Mouse (Mus musculus) Muller cell, postnatal 12 days (primary cell): Measurements from ENCODE around the gene Erc1.
"Not testable (repeated sequence)": the region's sequence is repeated elsewhere in the genome, so short reads cannot be mapped to it uniquely, and the experiment has no call there.

Experiments used
- DNase-seq: peaks from one replicate; pipeline ENCODE4 v3.0.0-alpha.2; 2015; ENCODE audit errors: inconsistent ontology term

Gene Erc1

DNA sequence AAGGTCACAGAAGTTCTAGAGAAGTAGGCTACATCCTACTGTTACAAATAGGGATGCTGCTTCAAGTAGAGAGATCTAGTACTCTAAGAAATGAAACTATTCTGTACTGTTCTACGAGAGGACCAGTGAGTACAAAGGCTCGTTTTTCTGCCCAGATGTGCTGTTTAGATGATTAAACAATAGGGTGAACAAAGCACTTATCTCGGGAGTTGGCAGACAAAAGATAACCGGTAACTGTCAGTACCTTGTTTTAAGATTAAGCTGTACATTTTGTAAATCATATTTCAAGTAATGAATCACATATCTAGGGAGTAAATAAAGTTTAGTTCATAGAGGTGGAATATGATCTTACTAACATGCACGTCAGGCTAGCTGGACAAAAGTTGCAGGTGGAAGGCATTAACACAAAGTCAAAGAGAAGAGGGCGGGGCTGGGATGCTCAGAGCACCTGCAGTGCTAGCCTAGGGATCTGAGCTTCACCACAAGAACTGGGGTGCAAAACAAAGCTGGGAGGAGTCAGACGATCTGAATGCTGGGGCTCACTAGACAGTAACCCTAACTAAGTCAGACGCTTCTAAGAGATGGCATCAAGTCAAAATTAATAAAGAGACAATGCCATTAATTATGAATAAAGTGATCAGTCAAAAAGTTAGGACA, 136.2 kb downstream of the Erc1 start:
- DNase-seq, result no peak

DNA sequence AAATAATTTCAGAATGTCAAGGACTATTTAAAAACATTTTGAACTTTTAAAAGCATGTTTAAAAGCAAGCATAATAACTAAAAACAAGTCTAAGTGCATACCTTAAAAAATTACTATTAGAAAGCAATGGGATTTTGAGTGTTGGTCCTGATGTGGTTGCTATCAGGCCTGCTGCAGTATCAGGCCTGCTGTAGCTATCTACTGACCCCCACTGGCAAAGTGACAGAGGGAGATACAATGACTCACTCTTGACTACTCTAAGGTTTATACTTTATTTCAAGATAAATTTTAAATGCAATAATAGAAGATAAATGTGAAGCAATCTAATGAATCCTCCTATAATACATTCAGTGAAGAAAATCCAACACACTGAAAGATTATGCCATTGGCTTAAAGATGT, 138.4 kb downstream of the Erc1 start:
- no peak for DNase-seq

DNA sequence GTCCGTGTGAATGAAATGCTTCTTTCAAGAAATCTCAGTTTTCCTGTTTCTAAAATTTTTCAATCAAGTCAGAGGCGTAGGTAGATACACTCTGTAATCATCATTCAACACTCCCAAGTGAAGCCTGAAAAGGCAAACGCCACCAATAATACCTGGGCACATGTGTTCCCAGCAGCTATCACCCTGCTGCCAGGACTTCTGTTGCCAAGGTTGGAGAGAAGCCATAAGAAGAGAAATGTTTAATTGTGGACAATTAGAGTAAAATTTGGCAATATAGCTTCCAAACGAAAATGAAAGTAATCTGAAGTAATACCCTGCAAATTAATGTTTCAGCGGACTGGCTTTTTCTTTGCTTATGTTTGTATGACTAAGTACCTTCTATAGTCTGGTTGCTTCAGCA, 140.1 kb downstream of the Erc1 start:
- no peak for DNase-seq

DNA sequence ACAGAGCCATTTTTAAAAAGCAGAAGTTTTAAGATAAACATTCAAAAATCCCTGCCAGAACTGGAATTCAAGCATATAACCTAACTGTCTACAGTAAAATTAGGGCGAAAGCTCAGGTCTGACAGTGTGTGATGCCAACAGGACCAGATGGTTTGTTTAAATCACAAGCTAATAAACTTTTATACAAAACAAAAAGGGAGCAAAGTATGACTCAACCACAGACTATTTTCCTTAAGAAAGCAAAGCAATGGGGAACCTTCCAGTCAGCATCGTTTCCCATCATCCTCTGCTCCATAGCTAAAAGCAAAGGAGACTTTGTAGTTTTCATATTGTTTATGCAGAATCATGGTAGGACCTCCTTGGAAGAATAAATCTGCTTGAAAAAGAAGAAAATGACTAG, 143.1 kb downstream of the Erc1 start:
- peak; percentile 62 for DNase-seq

DNA sequence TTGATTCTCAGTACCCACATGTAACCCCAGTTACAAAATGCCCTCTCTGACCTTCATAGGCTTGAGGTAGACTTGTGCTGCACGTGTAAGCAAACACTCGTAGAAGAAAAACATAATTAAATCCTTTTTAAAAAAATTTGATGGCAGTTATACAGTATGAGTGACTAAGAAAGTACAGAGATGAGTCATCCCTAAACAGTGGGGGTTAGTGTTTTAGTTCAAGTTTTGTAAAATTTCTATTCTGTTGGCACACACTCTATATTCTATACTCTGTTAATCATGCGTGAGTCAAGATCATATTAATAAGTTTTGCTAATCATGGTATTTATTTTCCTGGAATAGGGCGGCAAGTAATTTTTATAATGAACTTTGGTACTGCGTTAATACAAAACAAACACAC, 155.2 kb downstream of the Erc1 start:
- peak; percentile 58 for DNase-seq

DNA sequence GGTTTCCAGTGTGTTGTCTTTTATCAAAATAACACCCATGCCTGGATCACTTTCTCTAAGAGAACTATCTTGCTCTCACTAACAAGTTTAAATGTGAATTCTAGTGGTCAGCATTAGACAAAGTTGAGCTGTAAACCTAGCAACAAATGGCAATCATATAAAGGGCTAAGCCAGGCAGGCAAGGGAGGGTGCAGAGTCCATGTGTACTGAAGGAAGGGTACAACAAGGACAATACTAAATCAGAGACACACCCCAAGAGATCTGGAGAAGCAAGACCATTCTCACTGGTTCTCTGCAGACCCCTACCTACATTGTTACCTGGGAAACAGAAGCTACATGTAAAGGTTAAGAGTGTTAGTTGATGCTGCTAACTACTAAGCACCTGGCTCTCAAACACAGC, 161.5 kb downstream of the Erc1 start:
- no peak for DNase-seq

DNA sequence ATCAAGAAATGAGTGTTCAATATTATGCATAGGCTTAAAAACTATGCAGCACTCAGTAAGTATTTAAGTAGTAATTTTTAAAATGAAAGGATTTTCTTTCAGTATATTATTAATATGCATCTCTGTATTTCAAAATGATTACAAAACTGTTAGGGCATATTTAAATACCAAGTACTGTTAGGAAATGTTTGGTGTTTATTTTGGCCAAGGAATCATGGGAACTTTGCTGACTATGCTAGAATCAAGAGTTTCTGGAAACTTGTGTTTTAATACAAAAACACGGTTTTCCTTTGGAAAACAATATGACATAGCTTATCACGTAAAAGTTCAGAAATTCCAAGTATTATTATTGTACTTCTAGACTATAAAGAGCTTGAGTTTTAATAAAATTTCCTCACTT, 167.2 kb downstream of the Erc1 start:
- no peak for DNase-seq

DNA sequence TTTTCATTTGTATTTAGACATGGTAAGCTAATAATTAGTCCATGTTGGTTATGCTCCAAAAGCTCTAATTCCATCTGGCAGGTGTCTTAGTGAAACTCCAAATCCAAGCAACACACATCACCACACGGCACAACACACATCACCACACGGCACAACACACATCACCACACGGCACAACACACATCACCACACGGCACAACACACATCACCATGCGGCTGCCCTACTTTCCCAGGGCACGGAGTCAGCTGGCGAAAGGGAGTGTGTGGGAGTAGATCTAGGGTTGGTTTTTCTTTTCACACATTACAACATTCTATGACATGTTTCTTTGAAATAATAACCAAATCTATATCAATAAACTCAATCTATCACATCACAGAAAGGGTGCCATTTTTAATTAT, 173.2 kb downstream of the Erc1 start:
- no peak for DNase-seq

DNA sequence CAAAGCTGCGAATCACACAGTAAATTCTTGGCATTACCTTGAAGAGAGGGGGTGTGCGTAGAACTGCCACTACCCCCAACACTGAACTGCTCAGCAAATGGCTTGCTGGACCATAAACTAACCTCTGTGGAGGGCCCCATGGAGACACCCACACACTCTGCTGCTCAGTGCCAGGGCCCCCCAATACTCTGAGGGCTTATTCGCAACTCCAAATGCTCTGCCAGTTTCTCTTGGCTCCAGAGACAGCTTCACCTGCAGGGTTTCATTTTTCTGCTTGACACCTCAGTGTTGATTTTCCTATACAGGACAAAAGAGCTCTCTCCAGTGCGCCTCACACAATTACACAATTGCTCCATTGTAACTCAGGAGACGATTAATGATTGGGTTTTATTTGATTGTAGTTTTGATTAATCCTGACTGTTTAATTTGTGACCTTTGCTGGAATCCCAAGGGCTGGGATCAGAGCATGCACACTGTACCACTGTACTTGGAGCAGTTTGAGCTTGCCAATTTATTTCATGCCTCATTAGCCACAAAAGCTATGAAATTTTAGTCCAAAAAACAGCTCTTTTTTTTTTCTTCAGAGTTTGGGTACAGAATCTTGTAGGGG, 173.7 kb downstream of the Erc1 start:
- peak; percentile 77 for DNase-seq

DNA sequence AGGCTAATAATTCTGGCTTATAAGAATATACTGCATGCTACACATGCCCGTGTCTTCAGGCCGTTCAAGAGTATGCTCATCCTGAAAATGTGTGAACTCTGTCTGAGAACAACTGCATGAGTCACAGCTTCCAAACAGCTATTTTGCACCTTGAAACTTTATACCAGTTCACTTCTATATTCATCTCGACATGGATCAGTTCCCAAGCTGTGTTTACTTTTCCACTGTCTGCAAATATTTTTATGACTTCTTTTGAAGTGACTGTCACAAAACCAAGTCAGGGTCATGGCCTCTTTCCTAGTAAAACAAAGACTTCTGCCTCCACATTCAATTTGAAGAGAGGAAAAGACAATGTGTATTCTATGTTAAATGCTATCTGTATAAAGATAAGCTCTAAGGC, 178.2 kb downstream of the Erc1 start:
- no peak for DNase-seq

DNA sequence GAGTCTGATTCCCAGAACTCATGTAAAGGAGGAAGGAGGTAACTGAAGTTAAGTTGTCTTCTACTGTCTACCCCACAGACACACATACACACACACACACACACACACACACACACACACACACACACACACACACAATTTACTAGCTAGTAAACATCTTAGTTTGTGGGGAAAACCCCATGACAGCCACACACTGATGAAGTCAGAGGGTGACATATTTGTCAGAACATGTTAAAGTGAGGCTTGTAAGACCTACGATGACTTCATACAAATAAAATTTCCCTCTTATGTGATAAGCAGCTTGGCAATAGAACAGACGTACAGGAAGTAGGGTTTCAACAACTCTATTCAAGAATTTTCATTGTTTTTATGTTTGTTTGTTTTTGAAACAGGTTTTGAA, 185.0 kb downstream of the Erc1 start:
- DNase-seq, result no peak

DNA sequence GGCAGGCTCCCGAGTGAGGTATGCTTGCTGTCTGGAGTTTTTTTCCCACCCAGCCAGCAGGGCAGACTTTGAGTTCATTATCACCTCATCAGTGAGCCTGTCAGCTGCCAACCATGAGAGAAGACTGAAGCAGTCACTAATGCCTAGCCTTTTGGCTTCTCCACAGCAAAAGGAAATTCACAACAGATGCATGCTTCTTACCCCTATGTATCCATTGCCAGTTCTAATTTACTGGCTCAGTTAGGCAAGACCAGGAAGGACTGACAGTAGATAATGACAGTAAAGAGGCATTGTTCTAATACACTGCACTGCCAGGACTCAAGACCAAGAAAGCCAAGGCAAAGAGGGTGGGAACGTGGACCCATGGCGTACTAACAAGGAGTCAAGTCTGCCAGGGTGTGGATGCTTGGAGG, 186.9 kb downstream of the Erc1 start:
- DNase-seq, result no peak

DNA sequence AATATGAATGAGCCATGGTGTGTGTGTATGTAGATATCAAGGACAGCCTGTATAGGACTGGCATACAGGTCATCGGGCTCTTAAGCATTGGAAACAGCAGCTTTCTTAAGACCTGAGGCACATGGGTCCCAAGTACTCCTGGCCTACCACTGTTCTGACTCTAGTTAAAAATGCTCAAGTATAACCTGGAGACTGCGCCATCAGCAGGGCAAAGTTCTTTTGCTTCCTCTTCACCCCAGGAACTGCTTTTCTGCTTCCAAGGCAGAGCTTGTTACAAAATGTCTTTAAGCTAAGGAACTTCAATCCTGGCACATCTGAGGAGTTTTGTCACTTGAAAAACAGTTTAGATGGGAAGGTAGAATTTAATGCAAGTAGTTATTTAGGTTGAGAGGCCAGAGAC, 189.5 kb downstream of the Erc1 start:
- no peak for DNase-seq

DNA sequence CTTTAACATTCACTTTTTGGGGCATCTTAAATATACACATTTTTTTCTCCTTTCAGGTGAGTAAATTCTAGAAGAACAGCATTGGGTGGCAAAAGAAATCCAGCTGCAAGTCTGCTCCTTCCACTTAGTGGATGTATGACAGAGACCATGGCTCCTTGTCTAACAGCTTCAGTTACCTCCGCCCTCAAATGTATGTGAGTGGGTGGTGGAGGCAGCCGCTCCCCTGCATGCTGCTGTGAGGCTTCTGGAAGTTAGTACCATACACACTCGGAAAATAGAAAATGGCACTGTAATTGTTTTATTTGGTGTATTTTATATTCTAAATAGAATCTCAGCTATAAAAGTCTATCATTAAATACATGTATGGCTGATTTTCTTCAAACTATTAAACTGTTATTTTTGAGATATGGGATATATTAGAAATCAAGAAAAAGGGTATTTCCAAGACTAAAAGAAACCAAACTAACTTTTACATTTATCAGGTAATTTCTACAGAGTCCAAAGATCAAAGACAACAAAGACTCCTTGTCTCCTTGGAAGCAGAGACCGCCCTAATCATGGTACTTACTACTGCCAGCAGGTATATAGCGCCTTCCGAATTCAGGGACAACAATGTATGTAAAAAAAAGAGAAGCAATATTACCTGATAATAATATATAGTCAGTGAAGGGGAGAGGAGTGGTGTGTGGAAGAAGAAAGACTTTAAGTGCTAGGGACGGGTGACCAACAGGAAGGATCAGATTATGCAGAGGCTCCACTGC, 190.4 kb downstream of the Erc1 start:
- DNase-seq, result no peak

DNA sequence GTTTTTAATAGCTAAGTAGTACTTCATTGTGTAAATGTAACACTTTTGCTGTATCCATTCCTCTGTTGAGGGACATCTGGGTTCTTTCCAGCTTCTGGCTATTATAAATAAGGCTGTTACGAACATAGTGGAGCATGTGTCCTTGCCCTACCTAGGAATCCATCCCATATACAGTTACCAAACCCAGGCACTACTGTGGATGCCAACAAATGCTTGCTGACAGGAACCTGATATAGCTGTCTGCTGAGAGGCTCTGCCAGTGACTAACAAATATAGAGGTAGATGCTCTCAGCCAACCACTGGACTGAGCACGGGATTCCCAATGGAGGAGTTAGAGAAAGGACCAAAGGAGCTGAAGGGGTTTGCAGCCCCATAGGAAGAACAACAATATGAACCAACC, 193.2 kb downstream of the Erc1 start:
- not testable (repeated sequence) for DNase-seq

DNA sequence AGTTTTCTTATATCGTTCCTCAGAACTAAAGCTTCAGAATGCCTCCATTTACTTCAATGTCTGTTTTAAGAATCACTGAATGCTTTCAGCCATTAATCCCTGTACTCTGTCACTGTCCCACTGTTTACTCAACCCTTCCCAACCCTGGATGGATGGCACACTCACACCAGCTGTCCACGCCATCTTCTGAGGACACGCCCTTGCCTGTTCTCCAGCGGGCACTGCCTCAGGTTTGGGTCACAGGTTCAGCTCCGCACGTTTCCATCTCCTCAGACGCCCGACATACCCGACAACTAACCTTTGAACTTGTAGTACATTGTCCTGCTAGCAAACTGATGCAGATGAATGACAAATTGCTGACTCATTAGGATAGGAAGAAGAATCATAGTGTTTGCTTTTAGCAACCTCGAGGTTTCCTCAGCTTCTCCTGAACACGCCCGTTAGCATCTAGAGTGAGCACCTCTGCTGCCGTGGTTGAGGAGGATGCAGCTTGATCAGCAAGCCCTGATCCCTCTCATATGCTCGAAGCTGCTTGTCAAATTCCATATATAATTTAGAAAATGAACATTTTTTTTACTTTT, 204.0 kb downstream of the Erc1 start:
- no peak for DNase-seq

DNA sequence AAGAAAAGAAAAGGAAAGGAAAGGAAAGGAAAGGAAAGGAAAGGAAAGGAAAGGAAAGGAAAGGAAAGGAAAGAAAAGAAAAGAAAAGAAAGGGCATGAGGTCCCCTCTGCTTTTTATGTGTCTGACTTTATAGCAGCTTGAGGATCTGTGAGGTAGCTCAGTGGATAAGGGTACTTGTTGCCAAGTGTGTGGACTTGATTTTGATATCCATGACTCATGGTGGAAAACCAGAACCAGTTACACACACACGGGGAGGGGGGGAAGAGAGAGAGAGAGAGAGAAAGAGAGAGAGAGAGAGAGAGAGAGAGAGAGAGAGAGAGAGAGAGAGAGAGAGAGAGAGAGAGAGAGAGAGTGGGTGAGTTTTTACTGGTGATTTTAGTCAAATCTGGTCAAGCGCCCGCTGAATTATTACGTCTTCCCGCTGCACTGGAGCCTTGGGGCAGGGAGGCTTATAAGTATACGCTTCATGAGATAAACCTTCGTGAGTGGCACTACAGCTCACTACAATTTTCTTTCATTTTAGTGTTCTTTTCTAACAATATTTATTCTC, 204.7 kb downstream of the Erc1 start:
- no peak for DNase-seq

DNA sequence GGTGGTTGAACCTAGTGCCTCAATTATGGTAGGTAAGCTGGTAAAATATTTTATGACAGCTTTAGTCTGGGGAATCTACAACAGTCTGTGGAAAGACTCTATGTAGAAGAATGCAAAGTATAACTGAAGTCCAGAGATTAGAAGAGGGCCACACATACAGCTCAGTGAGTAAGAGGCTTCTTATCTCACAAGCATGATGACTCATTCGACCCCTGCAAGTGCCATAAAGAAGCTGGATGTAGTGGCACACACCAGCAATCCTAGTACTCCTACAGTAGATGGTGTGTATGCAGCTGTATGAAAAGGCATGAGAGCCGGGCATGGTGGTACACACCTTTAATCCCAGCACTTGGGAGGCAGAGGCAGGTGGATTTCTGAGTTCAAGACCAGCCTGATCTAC, 205.2 kb downstream of the Erc1 start:
- no peak for DNase-seq

DNA sequence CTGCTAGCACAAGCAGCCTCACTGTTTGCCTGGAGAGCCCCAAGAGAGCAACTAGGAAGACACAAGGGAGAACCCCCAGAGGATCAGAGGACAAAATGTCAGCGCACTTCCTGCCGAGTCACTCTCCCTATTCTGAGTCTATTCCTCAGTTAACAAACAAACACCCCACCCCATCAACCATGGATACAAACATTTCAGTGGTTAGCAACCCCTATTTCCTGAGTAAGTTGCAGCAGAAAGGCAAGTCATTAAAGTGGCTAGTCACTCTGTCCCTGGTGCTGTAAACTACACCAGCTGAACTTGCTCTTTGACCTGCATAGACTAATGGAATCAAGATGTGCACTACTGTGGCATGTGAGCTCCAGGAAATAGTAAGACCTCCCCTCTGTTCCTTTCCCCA, 212.3 kb downstream of the Erc1 start:
- DNase-seq, result no peak

DNA sequence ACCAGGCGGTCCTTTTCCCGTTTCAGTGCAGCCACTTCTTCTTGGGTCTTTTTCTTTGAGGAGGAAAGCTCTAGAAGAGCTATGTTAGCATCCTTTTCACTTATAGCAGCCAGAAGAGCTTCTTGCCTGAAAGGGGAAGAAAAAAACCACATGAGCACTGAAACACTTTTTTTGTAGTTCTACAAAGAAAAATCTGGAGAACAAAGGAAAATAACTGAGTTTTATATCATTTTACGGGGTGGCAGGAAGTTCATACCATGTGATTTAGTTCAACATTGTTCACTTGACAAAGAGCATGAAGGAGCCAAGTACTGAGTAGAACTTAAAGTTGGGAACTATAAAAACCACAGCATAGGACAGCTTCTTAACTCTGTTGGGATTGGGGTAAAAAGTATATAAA, 217.3 kb downstream of the Erc1 start:
- no peak for DNase-seq

DNA sequence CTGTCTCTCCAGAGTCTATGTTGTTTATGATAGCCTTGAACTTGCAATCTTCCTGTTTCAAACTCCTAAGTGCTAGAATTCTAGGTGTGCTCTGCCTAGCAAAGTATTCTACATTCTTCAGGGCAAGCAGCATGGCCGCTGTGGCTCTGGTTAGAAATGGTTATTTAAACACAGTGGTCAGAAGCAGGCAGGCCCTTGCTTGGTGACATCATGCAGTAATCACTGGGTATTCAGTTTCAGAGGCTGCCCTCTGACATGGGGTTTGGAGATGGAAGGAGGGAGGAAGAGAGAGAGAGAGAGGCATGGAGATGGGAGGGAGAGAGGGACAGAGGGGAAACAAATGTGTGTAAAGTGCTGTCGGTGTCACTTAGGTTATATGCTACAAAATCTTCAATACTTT, 246.6 kb downstream of the Erc1 start:
- no peak for DNase-seq

DNA sequence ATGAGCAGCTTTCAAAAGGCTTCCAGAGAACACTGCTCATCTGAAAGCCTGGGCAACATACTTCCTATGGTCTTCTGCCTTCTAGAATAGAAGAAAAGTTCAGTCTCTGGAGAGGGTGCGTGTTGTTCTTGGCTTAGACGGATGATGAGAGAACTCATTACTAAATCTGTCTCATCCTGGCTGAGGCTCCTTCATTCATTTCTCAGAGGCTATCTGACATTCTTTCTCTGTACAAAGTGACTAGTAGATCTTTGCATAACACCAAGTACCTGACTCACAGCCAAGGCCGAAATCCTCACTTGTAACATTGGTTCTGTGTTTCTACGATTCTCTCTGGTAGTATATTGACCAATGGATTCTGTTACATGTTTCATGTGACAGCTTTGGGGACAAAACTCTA, 252.5 kb downstream of the Erc1 start:
- no peak for DNase-seq

DNA sequence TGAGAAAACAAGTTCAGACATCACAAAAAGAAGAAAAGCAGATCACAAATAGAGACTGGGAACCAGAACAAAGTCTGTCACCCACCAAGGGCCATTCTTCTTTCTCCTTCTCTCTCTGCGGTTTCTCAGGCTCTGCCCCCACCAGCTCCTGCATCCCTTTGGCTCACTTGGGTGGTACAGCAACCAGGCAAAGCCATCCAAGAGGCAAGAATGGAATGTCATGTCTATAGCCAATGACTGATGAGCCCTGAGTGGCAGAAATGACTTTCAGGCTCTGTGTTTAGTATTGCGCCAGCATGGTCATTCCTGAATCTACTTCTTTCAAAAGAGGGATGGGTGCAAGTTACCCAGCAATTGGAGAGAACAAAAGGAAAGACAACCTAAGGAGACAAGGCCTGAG, 257.1 kb downstream of the Erc1 start:
- DNase-seq, result no peak
